Mouse (Mus musculus): Measurements from ENCODE around the gene Hes2. TPM values are rescaled to one million over a fixed set of nuclear protein-coding genes. Genes with fewer than 3 reads are reported as not detected.

The Hes2 gene
- total RNA-seq, 2 experiments from 2014 or later, result not detected

GRCm38 (mm10) chr4:152178916-152179705 lies 20.4 kb downstream of the Hes2 start:
- intact Hi-C loops (cut with DNase I), result loop anchor here (2.0 to 5.0 kb wide), 2 partner anchors 34 to 253 kb away; no protein-coding TSS in a partner anchor
- DNase-seq (ENCODE audit: extremely low spot score in 1 of 2, low spot score in 2 of 2), result no peak

- intact Hi-C loops (cut with DNase I), result loop anchor here (2.0 to 5.0 kb wide), 2 partner anchors 33 to 252 kb away; no protein-coding TSS in a partner anchor
- no peak for DNase-seq (ENCODE audit: extremely low spot score in 1 of 2, low spot score in 2 of 2)
These were observed 21.4 kb downstream of the Hes2 start for GRCm38 (mm10) chr4:152179946-152180660.

GRCm38 (mm10) chr4:152182205-152182604 lies 23.5 kb downstream of the Hes2 start:
- intact Hi-C loops (cut with DNase I), result no loop called here

GRCm38 (mm10) chr4:152184353-152185035 lies 25.8 kb downstream of the Hes2 start:
- intact Hi-C loops (cut with DNase I), result no loop called here
- DNase-seq (ENCODE audit: extremely low spot score in 1 of 2, low spot score in 2 of 2), result no peak

More at GRCm38 (mm10) chr4:152182205-152182604, 23.5 kb downstream of the Hes2 start:
- no peak for DNase-seq (ENCODE audit: extremely low spot score in 1 of 2, low spot score in 2 of 2)

GRCm38 (mm10) chr4:152185137-152185509 lies 26.5 kb downstream of the Hes2 start:
- no peak for DNase-seq (ENCODE audit: extremely low spot score in 1 of 2, low spot score in 2 of 2)
- intact Hi-C loops (cut with DNase I), result no loop called here

GRCm38 (mm10) chr4:152185510-152186204 lies 27.0 kb downstream of the Hes2 start:
- DNase-seq (ENCODE audit: extremely low spot score in 1 of 2, low spot score in 2 of 2), result peak in 1 of 2 experiments; percentile 51
- intact Hi-C loops (cut with DNase I), result no loop called here

- DNase-seq (ENCODE audit: extremely low spot score in 1 of 2, low spot score in 2 of 2), result no peak
- intact Hi-C loops (cut with DNase I), result no loop called here
These were observed 27.8 kb downstream of the Hes2 start for GRCm38 (mm10) chr4:152186205-152187082.

GRCm38 (mm10) chr4:152187142-152187541 lies 28.5 kb downstream of the Hes2 start:
- DNase-seq (ENCODE audit: extremely low spot score in 1 of 2, low spot score in 2 of 2), result no peak
- intact Hi-C loops (cut with DNase I), result no loop called here

GRCm38 (mm10) chr4:152188651-152189050 lies 30.0 kb downstream of the Hes2 start:
- intact Hi-C loops (cut with DNase I), result no loop called here
- DNase-seq (ENCODE audit: extremely low spot score in 1 of 2, low spot score in 2 of 2), result no peak

GRCm38 (mm10) chr4:152189071-152189470 lies 30.4 kb downstream of the Hes2 start:
- intact Hi-C loops (cut with DNase I), result no loop called here
- DNase-seq (ENCODE audit: extremely low spot score in 1 of 2, low spot score in 2 of 2), result no peak

GRCm38 (mm10) chr4:152189691-152190090 lies 31.0 kb downstream of the Hes2 start:
- intact Hi-C loops (cut with DNase I), result no loop called here
- no peak for DNase-seq (ENCODE audit: extremely low spot score in 1 of 2, low spot score in 2 of 2)

- no peak for DNase-seq (ENCODE audit: extremely low spot score in 1 of 2, low spot score in 2 of 2)
- intact Hi-C loops (cut with DNase I), result no loop called here
These were observed 31.5 kb downstream of the Hes2 start for GRCm38 (mm10) chr4:152190096-152190653.

- DNase-seq (ENCODE audit: extremely low spot score in 1 of 2, low spot score in 2 of 2), result no peak
- intact Hi-C loops (cut with DNase I), result no loop called here
These were observed 32.0 kb downstream of the Hes2 start for GRCm38 (mm10) chr4:152190701-152191100.

- intact Hi-C loops (cut with DNase I), result no loop called here
- no peak for DNase-seq (ENCODE audit: extremely low spot score in 1 of 2, low spot score in 2 of 2)
These were observed 33.9 kb downstream of the Hes2 start for GRCm38 (mm10) chr4:152192569-152192968.

GRCm38 (mm10) chr4:152194476-152195175 lies 36.0 kb downstream of the Hes2 start:
- no peak for DNase-seq (ENCODE audit: extremely low spot score in 1 of 2, low spot score in 2 of 2)
- intact Hi-C loops (cut with DNase I), result no loop called here

GRCm38 (mm10) chr4:152196276-152196675 lies 37.6 kb downstream of the Hes2 start:
- intact Hi-C loops (cut with DNase I), result no loop called here
- no peak for DNase-seq (ENCODE audit: extremely low spot score in 1 of 2, low spot score in 2 of 2)

GRCm38 (mm10) chr4:152197545-152197944 lies 38.9 kb downstream of the Hes2 start:
- intact Hi-C loops (cut with DNase I), result no loop called here
- DNase-seq (ENCODE audit: extremely low spot score in 1 of 2, low spot score in 2 of 2), result no peak

All from left cerebral cortex, postnatal 10 days (tissue).